Mouse (Mus musculus) ES-E14 (cell line): Measurements from ENCODE around the gene Hps6. TPM values are rescaled to one million over a fixed set of nuclear protein-coding genes. Genes with fewer than 3 reads are reported as not detected.

Experiments used
- DNase-seq: peaks from one replicate; pipeline ENCODE4 v3.0.0-alpha.2; 2013; ENCODE audit warnings: low read depth, low spot score
- H3K27ac ChIP-seq: 2 replicates; pipeline ENCODE4 v1.5.1; 2012; ENCODE audit warnings: low read depth, mild to moderate bottlenecking, low read length, moderate library complexity, mixed read lengths; ENCODE audit not compliant: poor library complexity, insufficient read depth, severe bottlenecking
- H3K36me3 ChIP-seq: 2 replicates; pipeline ENCODE4 v1.6.1; 2012; ENCODE audit warnings: mild to moderate bottlenecking, low read length, moderate library complexity, mixed read lengths; ENCODE audit not compliant: control insufficient read depth, poor library complexity, insufficient read depth, severe bottlenecking
- H3K4me1 ChIP-seq, 2 experiments: fragments of 150-350 bp in 1 of 2; sonication (generic) in 1 of 2; 2 replicates each; pipeline ENCODE4 v1.6.1; 2012; ENCODE audit warnings: low read length in 2 of 2, mild to moderate bottlenecking in 1 of 2, mixed read lengths in 1 of 2; ENCODE audit not compliant: control insufficient read depth in 2 of 2, insufficient read depth in 2 of 2, poor library complexity in 1 of 2
- H3K4me3 ChIP-seq, 2 experiments: fragments of 150-350 bp in 1 of 2; sonication (generic) in 1 of 2; 2 replicates each; pipeline ENCODE4 v1.5.1; 2012; ENCODE audit warnings: low read length in 2 of 2, low read depth in 1 of 2, mild to moderate bottlenecking in 1 of 2, mixed read lengths in 1 of 2; ENCODE audit not compliant: insufficient read depth in 1 of 2, poor library complexity in 1 of 2, severe bottlenecking in 1 of 2
- H3K9ac ChIP-seq: 2 replicates; pipeline ENCODE4 v1.6.1; 2012; ENCODE audit warnings: low read depth, mild to moderate bottlenecking, low read length, mixed read lengths; ENCODE audit not compliant: poor library complexity, insufficient read depth, severe bottlenecking
- H3K9me3 ChIP-seq: fragments of 150-350 bp; sonication (generic); 2 replicates; pipeline ENCODE4 v1.6.1; 2012; ENCODE audit warnings: low read depth, mild to moderate bottlenecking, low read length; ENCODE audit not compliant: control insufficient read depth, insufficient read depth
- CHD2 ChIP-seq: IDR thresholded peaks from 2 replicates; pipeline ENCODE4 v1.6.1; 2014; ENCODE audit warnings: mild to moderate bottlenecking, low read depth, low read length, inconsistent platforms
- HCFC1 ChIP-seq: IDR thresholded peaks from 2 replicates; pipeline ENCODE4 v1.6.1; 2012; ENCODE audit warnings: low read length, inconsistent platforms, borderline replicate concordance; ENCODE audit not compliant: insufficient read depth
- MAFK ChIP-seq: IDR thresholded peaks from 2 replicates; pipeline ENCODE4 v1.6.1; 2014; ENCODE audit warnings: mild to moderate bottlenecking, low read depth, low read length, inconsistent platforms; ENCODE audit not compliant: insufficient read depth
- ZC3H11A ChIP-seq: IDR thresholded peaks from 2 replicates; pipeline ENCODE4 v1.6.1; 2012; ENCODE audit warnings: low read depth, mild to moderate bottlenecking, inconsistent platforms, low read length, borderline replicate concordance
- ZNF384 ChIP-seq: IDR thresholded peaks from 2 replicates; pipeline ENCODE4 v1.6.1; 2012; ENCODE audit warnings: low read depth, low read length, inconsistent platforms
- in situ Hi-C, 2 experiments: fragments of 600-800 bp; cut with MboI; formaldehyde crosslinking; loops; one replicate each; pipeline ENCODE4 v1.15.1; 2025; ENCODE audit warnings: low sequenced_read_pairs in 2 of 2, inconsistent platforms in 1 of 2; ENCODE audit not compliant: unreplicated experiment in 2 of 2
- total RNA-seq: library from RNA; depleted of rRNA; stranded (reverse); fragments of 300-350 nt; gene quantifications from 2 replicates; pipeline ENCODE4 v1.2.3, GENCODE M21; 2012

Gene Hps6
- total RNA-seq, 1 experiment, result 6.9 TPM

DNA sequence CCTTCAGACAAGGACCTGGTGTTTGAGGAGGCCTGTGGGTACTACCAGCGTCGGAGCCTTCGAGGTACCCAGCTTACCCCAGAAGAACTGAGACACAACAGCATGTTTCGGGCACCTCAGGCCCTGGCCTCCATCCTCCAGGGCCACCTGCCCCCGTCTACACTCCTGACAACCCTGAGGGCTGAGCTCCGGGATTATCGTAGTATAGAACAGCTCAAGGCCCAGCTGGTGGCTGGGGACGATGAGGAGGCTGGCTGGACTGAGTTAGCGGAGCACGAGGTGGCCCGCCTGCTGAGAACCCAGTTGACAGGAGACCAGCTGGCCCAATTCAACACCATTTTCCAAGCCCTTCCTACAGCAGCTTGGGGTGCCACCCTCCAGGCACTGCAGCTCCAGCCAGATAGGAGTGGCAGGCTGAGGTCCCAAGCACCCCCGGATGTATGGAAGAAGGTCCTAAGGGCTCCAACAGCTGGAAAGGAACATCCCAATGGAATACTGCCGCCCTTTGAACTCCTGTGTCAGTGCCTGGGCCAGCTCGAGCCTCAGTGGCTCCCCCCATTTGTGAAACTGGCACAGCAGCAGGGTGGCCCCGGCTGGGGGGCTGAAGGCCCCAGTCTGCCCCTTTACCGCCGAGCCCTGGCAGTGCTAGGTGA, 1.6 kb downstream of the Hps6 start:
- DNase-seq, result no peak
- TF ChIP-seq HCFC1 (no peak), ZNF384 (no peak), CHD2 (no peak), ZC3H11A (no peak), MAFK (no peak)
- in situ Hi-C loops, result no loop called here
- Histone ChIP-seq H3K4me3 (peak overlapping the region; percentile 38 to 46; a peak in 2 of 4 replicates), H3K36me3 (no peaks in the 10 kb centered on the region), H3K9ac (no peak overlapping the region), H3K4me1 (peaks cover 0 to 2% of the 10 kb centered on the region in 2 experiments; a peak in 1 of 4 replicates), H3K27ac (no peak overlapping the region), H3K9me3 (no peaks in the 10 kb centered on the region)

GRCm38 (mm10) chr19:46005680-46006079, 2.4 kb downstream of the Hps6 start:
- Histone ChIP-seq H3K4me3 (peak overlapping the region; percentile 38 to 46; a peak in 2 of 4 replicates), H3K36me3 (no peaks in the 10 kb centered on the region), H3K9me3 (no peaks in the 10 kb centered on the region), H3K27ac (no peak overlapping the region), H3K9ac (no peak overlapping the region), H3K4me1 (peaks cover 0 to 2% of the 10 kb centered on the region in 2 experiments; a peak in 1 of 4 replicates)
- DNase-seq, result no peak
- no peak for TF ChIP-seq HCFC1
- TF ChIP-seq ZNF384, result no peak
- no peak for TF ChIP-seq ZC3H11A
- no peak for TF ChIP-seq MAFK
- TF ChIP-seq CHD2, result no peak
- in situ Hi-C loops, result no loop called here

DNA sequence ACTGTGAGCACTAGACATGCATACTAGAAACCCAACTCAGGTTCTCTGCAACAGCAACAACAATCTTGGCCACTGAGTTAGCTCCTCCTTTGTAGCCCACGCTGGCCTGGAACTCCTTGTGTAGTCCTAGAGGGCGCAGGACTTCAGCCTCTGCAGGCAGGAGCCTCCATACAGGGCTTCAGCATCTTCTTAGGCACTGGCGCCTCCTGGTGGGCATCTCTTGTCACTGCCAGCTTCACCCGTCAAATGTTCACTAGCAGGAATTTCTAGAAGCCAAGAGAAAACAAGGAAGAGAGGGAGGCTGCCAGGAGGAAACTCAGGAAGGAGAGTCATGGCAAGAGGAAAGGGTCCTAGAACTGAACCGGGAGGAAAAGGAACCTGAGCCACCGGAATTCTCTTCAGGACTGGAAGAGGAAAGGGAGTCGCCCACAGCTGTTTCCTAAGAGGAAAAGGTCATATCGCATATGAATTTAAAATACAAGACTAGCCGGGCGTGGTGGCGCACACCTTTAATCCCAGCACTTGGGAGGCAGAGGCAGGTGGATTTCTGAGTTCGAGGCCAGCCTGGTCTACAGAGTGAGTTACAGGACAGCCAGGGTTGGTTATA, 11.4 kb downstream of the Hps6 start:
- in situ Hi-C loops, result loop anchor here in 1 of 2 experiments (10.0 kb wide), 1 partner anchor 200 kb away; the partner anchor contains the start of gene Kcnip2

GRCm38 (mm10) chr19:46016023-46016422, 12.7 kb downstream of the Hps6 start:
- no peaks in the 10 kb centered on the region for H3K36me3 ChIP-seq
- no peaks in the 10 kb centered on the region for H3K9me3 ChIP-seq
- TF ChIP-seq ZNF384, result no peak
- no peak for TF ChIP-seq CHD2
- TF ChIP-seq MAFK, result no peak
- no peak for TF ChIP-seq ZC3H11A
- no peak for TF ChIP-seq HCFC1
- H3K4me3 ChIP-seq, result no peak overlapping the region
- DNase-seq, result no peak
- no peaks in the 10 kb centered on the region for H3K4me1 ChIP-seq
- in situ Hi-C loops, result loop anchor here in 1 of 2 experiments (10.0 kb wide), 1 partner anchor 201 kb away; the partner anchor contains the start of gene Kcnip2
- no peak overlapping the region for H3K27ac ChIP-seq
- no peak overlapping the region for H3K9ac ChIP-seq

More for the DNA sequence above, 11.4 kb downstream of the Hps6 start:
- no peaks in the 10 kb centered on the region for H3K9me3 ChIP-seq
- TF ChIP-seq CHD2 (no peak), HCFC1 (peak; percentile 37; the same call in 1 of the 2 replicates), MAFK (no peak), ZC3H11A (peak; percentile 97), ZNF384 (no peak)
- no peaks in the 10 kb centered on the region for H3K36me3 ChIP-seq
- no peak overlapping the region for H3K27ac ChIP-seq
- H3K4me3 ChIP-seq, result no peak overlapping the region
- H3K4me1 ChIP-seq, result no peaks in the 10 kb centered on the region
- H3K9ac ChIP-seq, result no peak overlapping the region
- peak; percentile 97 for DNase-seq
